Mouse (Mus musculus) G1E (cell line): Measurements from ENCODE around the gene Fbxw25. TPM values are rescaled to one million over a fixed set of nuclear protein-coding genes. Genes with fewer than 3 reads are reported as not detected.
"Not testable (repeated sequence)": the region's sequence is repeated elsewhere in the genome, so short reads cannot be mapped to it uniquely, and the experiment has no call there.

ENCODE experiments used
- ATAC-seq: 2 replicates; pipeline ENCODE4 v1.8.0; 2016; ENCODE audit warnings: mild to moderate bottlenecking; ENCODE audit not compliant: insufficient number of reproducible peaks, poor library complexity, low FRiP score, severe bottlenecking; ENCODE audit errors: extremely low read depth
- DNase-seq: peaks from one replicate; pipeline ENCODE4 v3.0.0; 2012; ENCODE audit warnings: low spot score
- H3K27me3 ChIP-seq: 2 replicates; pipeline ENCODE4 v1.6.1; 2012; ENCODE audit warnings: mild to moderate bottlenecking, low read length, inconsistent platforms; ENCODE audit not compliant: insufficient read depth
- H3K36me3 ChIP-seq: replicated peaks from 2 replicates; pipeline ENCODE3; 2012; ENCODE audit warnings: mild to moderate bottlenecking, inconsistent platforms
- H3K4me1 ChIP-seq: 2 replicates; pipeline ENCODE4 v1.6.1; 2012; ENCODE audit warnings: low read depth, low read length, inconsistent platforms, mixed read lengths; ENCODE audit not compliant: insufficient read depth
- H3K4me3 ChIP-seq: 2 replicates; pipeline ENCODE4 v1.5.1; 2012; ENCODE audit warnings: low read depth, mild to moderate bottlenecking, inconsistent platforms, low read length, moderate library complexity, mixed read lengths
- H3K9me3 ChIP-seq: replicated peaks from 2 replicates; pipeline ENCODE4 v1.6.1; 2012; ENCODE audit warnings: inconsistent platforms
- CTCF ChIP-seq: IDR thresholded peaks from 2 replicates; pipeline ENCODE4 v1.5.1; 2012; ENCODE audit warnings: low read depth, low read length, inconsistent platforms, mixed read lengths
- GATA1 ChIP-seq: IDR thresholded peaks from 2 replicates; pipeline ENCODE4 v1.6.1; 2012; ENCODE audit warnings: borderline replicate concordance, low read length, inconsistent platforms, mixed read lengths
- GATA2 ChIP-seq: IDR thresholded peaks from 2 replicates; pipeline ENCODE4 v1.6.1; 2012; ENCODE audit warnings: low read depth, low read length, inconsistent platforms, borderline replicate concordance
- POLR2AphosphoS5 ChIP-seq: IDR thresholded peaks from 2 replicates; pipeline ENCODE4 v1.6.1; 2012; ENCODE audit warnings: low read depth, low read length, inconsistent platforms; ENCODE audit not compliant: insufficient replicate concordance
- TAL1 ChIP-seq: conservative IDR thresholded peaks from 2 replicates; pipeline ENCODE4 v1.6.1; 2012; ENCODE audit warnings: low read depth, low read length, inconsistent platforms, mixed read lengths
- polyA plus RNA-seq: library from polyadenylated mRNA; stranded (reverse); fragments of >175 nt; gene quantifications from 2 replicates; pipeline ENCODE4 v1.2.3, GENCODE M21; 2012
- total RNA-seq, 2 experiments: library from RNA; stranded (forward) in 1 of 2; stranded (reverse) in 1 of 2; fragments of 200-1000 nt in 1 of 2; fragments of >200 nt in 1 of 2; fragmentation: Nextera tagmentation in 1 of 2; gene quantifications; 2 replicates each; pipeline ENCODE4 v1.2.3; 2014 to 2017

Gene Fbxw25
- total RNA-seq (2014; fragmentation: Nextera tagmentation) (not detected in 2 replicates), total RNA-seq (2017) (not detected in 2 replicates), polyA plus RNA-seq (not detected in 2 replicates)

- not testable (repeated sequence) for H3K4me3 ChIP-seq, H3K27me3 ChIP-seq, H3K9me3 ChIP-seq, H3K36me3 ChIP-seq, H3K4me1 ChIP-seq, DNase-seq, ATAC-seq
Observed at GRCm38 (mm10) chr9:109664552-109664951, at the start of gene Fbxw25. Fbxw25 (minus strand) TSS chr9:109664652.

DNA sequence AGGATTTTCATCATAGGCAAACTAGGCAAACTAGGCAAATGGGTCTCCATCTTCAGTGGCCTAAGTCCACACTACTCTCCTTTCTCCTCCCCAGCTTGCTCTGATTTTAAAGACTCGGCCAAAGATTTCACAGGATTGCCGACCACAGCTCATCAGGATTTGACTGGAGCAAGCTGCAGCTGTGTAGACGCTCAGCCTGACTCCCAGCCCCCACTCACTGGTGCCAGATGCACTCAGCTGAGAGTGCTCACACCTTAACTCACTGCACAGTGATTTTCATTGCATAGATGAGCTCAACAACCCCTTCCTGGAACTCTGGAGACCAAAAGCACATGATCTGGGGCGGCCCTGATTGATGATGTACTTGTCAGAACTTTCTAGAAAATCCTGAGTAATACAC, 38.1 kb upstream of the Fbxw25 start, which contains the start of gene Fbxw18:
Gene Fbxw18 (minus strand): TSS at position 101 of the 400 bp plus-strand sequence.
- H3K4me1 ChIP-seq, H3K9me3 ChIP-seq, DNase-seq, ATAC-seq, H3K4me3 ChIP-seq, H3K36me3 ChIP-seq, H3K27me3 ChIP-seq: not testable (repeated sequence)

GRCm38 (mm10) chr9:109685299-109685698, 20.8 kb upstream of the Fbxw25 start:
- ATAC-seq (no peak), DNase-seq (peak; percentile 6)
- peak; percentile 64; the same call in 1 of the 2 replicates for TF ChIP-seq CTCF
- TF ChIP-seq POLR2AphosphoS5 = no peak
- TF ChIP-seq GATA2 = no peak
- no peak for TF ChIP-seq TAL1
- no peak for TF ChIP-seq GATA1
- Histone ChIP-seq H3K4me1 (no peaks in the 10 kb centered on the region), H3K27me3 (no peaks in the 10 kb centered on the region), H3K36me3 (no peaks in the 10 kb centered on the region), H3K9me3 (no peaks in the 10 kb centered on the region), H3K4me3 (no peak overlapping the region)

- H3K36me3 ChIP-seq, H3K4me1 ChIP-seq, DNase-seq, H3K4me3 ChIP-seq, H3K27me3 ChIP-seq, ATAC-seq, H3K9me3 ChIP-seq: not testable (repeated sequence)
Observed at GRCm38 (mm10) chr9:109625957-109626356, 38.5 kb downstream of the Fbxw25 start, which contains the start of gene Fbxw24. Fbxw24 (minus strand) TSS chr9:109626057.

DNA sequence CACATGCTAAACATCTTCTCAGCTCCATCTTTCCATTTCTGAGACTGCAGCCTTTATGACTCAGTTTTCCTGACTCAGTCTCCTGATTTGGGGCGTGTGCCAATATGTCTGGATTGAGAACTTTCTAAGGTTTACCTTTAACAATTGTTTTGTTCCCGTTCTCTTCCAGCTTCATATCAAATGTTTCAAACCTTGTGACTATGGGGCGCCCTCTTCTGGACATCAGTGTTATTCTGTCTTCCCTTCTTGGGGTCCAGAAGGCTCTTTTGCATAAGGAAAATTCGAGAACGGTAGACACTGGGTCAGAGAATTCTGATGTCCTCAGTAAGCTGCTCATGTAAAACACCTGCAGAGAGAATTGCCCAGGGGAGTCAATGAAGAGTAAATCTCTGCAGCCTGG, 57.6 kb downstream of the Fbxw25 start:
- not testable (repeated sequence) for H3K4me1 ChIP-seq, H3K9me3 ChIP-seq, H3K4me3 ChIP-seq, H3K36me3 ChIP-seq, H3K27me3 ChIP-seq, ATAC-seq, DNase-seq

DNA sequence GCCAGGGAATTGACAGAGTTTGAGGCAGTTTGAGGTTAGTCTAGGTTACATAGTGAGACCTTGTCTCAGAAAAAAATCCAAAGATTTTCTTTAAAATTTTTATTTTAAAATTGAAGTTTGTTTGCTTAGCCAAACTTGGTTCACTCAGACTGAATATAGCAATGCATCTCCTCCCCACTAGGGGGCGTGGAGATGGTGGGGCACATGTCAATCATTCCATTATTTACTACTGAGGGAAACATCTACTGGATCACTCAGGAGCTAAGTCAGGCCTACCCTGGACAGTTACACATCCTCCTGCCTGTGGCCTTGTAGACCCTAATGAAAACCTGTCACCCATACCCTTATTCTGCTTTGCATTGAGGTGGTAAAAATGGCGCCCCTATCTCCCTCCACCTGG, 62.3 kb downstream of the Fbxw25 start:
- peak; percentile 43; the same call in 1 of the 2 replicates for TF ChIP-seq CTCF
- H3K4me3 ChIP-seq, H3K36me3 ChIP-seq, ATAC-seq, H3K27me3 ChIP-seq, DNase-seq, H3K4me1 ChIP-seq, H3K9me3 ChIP-seq: not testable (repeated sequence)

- ATAC-seq (no peak), DNase-seq (no peak)
- no peaks in the 10 kb centered on the region for H3K9me3 ChIP-seq
- H3K36me3 ChIP-seq = no peaks in the 10 kb centered on the region
- H3K4me3 ChIP-seq = no peak overlapping the region
- no peaks in the 10 kb centered on the region for H3K27me3 ChIP-seq
- no peaks in the 10 kb centered on the region for H3K4me1 ChIP-seq
- no peak for TF ChIP-seq GATA1
- no peak for TF ChIP-seq GATA2
- no peak for TF ChIP-seq CTCF
- TF ChIP-seq POLR2AphosphoS5 = no peak
- TF ChIP-seq TAL1 = no peak
Observed at GRCm38 (mm10) chr9:109597226-109597625, 67.2 kb downstream of the Fbxw25 start.

Other genes starting within 250 kb of the Fbxw25 start
- gene Fbxw16, start 215.5 kb downstream of the Fbxw25 start, total RNA-seq (2014; fragmentation: Nextera tagmentation) = not detected in 2 replicates
- not detected in 2 replicates for gene Fbxw16, start 215.5 kb downstream of the Fbxw25 start, total RNA-seq (2017)
- not detected in 2 replicates for gene Fbxw16, start 215.5 kb downstream of the Fbxw25 start, polyA plus RNA-seq
- gene Fbxw19, start 168.8 kb downstream of the Fbxw25 start, total RNA-seq (2014; fragmentation: Nextera tagmentation) = not detected in 2 replicates
- 0.11 TPM in 1 of 2 replicates, not detected in the other for gene Fbxw19, start 168.8 kb downstream of the Fbxw25 start, total RNA-seq (2017)
- gene Fbxw19, start 168.8 kb downstream of the Fbxw25 start, polyA plus RNA-seq = not detected in 2 replicates
- gene Fbxw15, start 96.4 kb downstream of the Fbxw25 start, total RNA-seq (2014; fragmentation: Nextera tagmentation) = not detected in 2 replicates
- gene Fbxw15, start 96.4 kb downstream of the Fbxw25 start, total RNA-seq (2017) = not detected in 2 replicates
- gene Fbxw15, start 96.4 kb downstream of the Fbxw25 start, polyA plus RNA-seq = not detected in 2 replicates
- not detected in 2 replicates for gene Fbxw24, start 38.6 kb downstream of the Fbxw25 start, total RNA-seq (2014; fragmentation: Nextera tagmentation)
- not detected in 2 replicates for gene Fbxw24, start 38.6 kb downstream of the Fbxw25 start, total RNA-seq (2017)
- not detected in 2 replicates for gene Fbxw24, start 38.6 kb downstream of the Fbxw25 start, polyA plus RNA-seq
- not detected in 2 replicates for gene Fbxw18, start 38.0 kb upstream of the Fbxw25 start, total RNA-seq (2014; fragmentation: Nextera tagmentation)
- 0.06 TPM in 1 of 2 replicates, not detected in the other for gene Fbxw18, start 38.0 kb upstream of the Fbxw25 start, total RNA-seq (2017)
- not detected in 2 replicates for gene Fbxw18, start 38.0 kb upstream of the Fbxw25 start, polyA plus RNA-seq
- gene Fbxw26, start 81.4 kb upstream of the Fbxw25 start, total RNA-seq (2014; fragmentation: Nextera tagmentation) = not detected in 2 replicates
- 0.11 TPM in 1 of 2 replicates, not detected in the other for gene Fbxw26, start 81.4 kb upstream of the Fbxw25 start, total RNA-seq (2017)
- gene Fbxw26, start 81.4 kb upstream of the Fbxw25 start, polyA plus RNA-seq = not detected in 2 replicates
- gene Fbxw27, start 126.0 kb upstream of the Fbxw25 start, total RNA-seq (2014; fragmentation: Nextera tagmentation) = not detected in 2 replicates
- gene Fbxw27, start 126.0 kb upstream of the Fbxw25 start, total RNA-seq (2017) = 0.33 and 0.41 TPM in 2 replicates
- gene Fbxw27, start 126.0 kb upstream of the Fbxw25 start, polyA plus RNA-seq = not detected in 2 replicates
- gene Spink8, start 147.6 kb upstream of the Fbxw25 start, total RNA-seq (2014; fragmentation: Nextera tagmentation) = not detected in 2 replicates
- 15.7 and 16.0 TPM in 2 replicates for gene Spink8, start 147.6 kb upstream of the Fbxw25 start, total RNA-seq (2017)
- not detected in 2 replicates for gene Spink8, start 147.6 kb upstream of the Fbxw25 start, polyA plus RNA-seq
- 45.6 and 63.6 TPM in 2 replicates for gene Nme6, start 168.1 kb upstream of the Fbxw25 start, total RNA-seq (2014; fragmentation: Nextera tagmentation)
- 33.4 and 44.1 TPM in 2 replicates for gene Nme6, start 168.1 kb upstream of the Fbxw25 start, total RNA-seq (2017)
- gene Nme6, start 168.1 kb upstream of the Fbxw25 start, polyA plus RNA-seq = 7.6 and 13.6 TPM in 2 replicates
- not detected in 2 replicates for gene Camp, start 185.0 kb upstream of the Fbxw25 start, total RNA-seq (2014; fragmentation: Nextera tagmentation)
- gene Camp, start 185.0 kb upstream of the Fbxw25 start, total RNA-seq (2017) = not detected in 2 replicates
- 0.12 TPM in 1 of 2 replicates, not detected in the other for gene Camp, start 185.0 kb upstream of the Fbxw25 start, polyA plus RNA-seq
- 37.1 and 38.5 TPM in 2 replicates for gene Cdc25a, start 210.9 kb upstream of the Fbxw25 start, total RNA-seq (2014; fragmentation: Nextera tagmentation)
- gene Cdc25a, start 210.9 kb upstream of the Fbxw25 start, total RNA-seq (2017) = 44.0 and 46.4 TPM in 2 replicates
- 102 and 128 TPM in 2 replicates for gene Cdc25a, start 210.9 kb upstream of the Fbxw25 start, polyA plus RNA-seq